Mouse (Mus musculus) left cerebral cortex, adult 8-10 months (tissue): Measurements from ENCODE around the gene Atf2. TPM values are rescaled to one million over a fixed set of nuclear protein-coding genes. Genes with fewer than 3 reads are reported as not detected.
"Not testable (repeated sequence)": the region's sequence is repeated elsewhere in the genome, so short reads cannot be mapped to it uniquely, and the experiment has no call there.

ENCODE experiments used
- DNase-seq, 2 experiments: peaks; one replicate each; pipeline ENCODE4 v3.0.0; 2022; ENCODE audit warnings: low spot score in 2 of 2
- total RNA-seq, 4 experiments: library from RNA; stranded (reverse); gene quantifications; 2 replicates each; pipeline ENCODE4 v1.2.4; 2022

Gene Atf2
- 100 to 1,000 TPM; 148 to 185 (median 165) TPM for total RNA-seq

- peak; percentile 94 to 99 for DNase-seq
These were observed at the start of gene Atf2 for GRCm38 (mm10) chr2:73892464-73893296. Atf2 (minus strand) TSS chr2:73892639.

GRCm38 (mm10) chr2:73941281-73941680 lies 48.8 kb upstream of the Atf2 start:
- no peak for DNase-seq

GRCm38 (mm10) chr2:73940471-73940870 lies 48.0 kb upstream of the Atf2 start:
- DNase-seq = no peak

- DNase-seq = no peak
These were observed 46.5 kb upstream of the Atf2 start for GRCm38 (mm10) chr2:73938896-73939295.

GRCm38 (mm10) chr2:73932676-73933313 lies 40.4 kb upstream of the Atf2 start:
- DNase-seq = no peak

- DNase-seq = no peak
These were observed 35.3 kb upstream of the Atf2 start for GRCm38 (mm10) chr2:73927711-73928110.

- DNase-seq = no peak
These were observed 33.1 kb upstream of the Atf2 start for GRCm38 (mm10) chr2:73925539-73925938.

- DNase-seq = peak; percentile 24 to 71
These were observed 32.6 kb upstream of the Atf2 start for GRCm38 (mm10) chr2:73925089-73925488.

GRCm38 (mm10) chr2:73919642-73920041 lies 27.2 kb upstream of the Atf2 start:
- DNase-seq = peak in 1 of 2 experiments; percentile 62

- no peak for DNase-seq
These were observed 19.8 kb upstream of the Atf2 start for GRCm38 (mm10) chr2:73912264-73912663.

GRCm38 (mm10) chr2:73911175-73911700 lies 18.8 kb upstream of the Atf2 start, which contains the start of gene Atp5g3:
Atp5g3 (minus strand) TSS chr2:73911326.
- peak; percentile 87 to 90 for DNase-seq

- DNase-seq = peak; percentile 31 to 34
These were observed 18.2 kb upstream of the Atf2 start for GRCm38 (mm10) chr2:73910571-73911174.

- no peak for DNase-seq
These were observed 16.7 kb upstream of the Atf2 start for GRCm38 (mm10) chr2:73909116-73909515.

GRCm38 (mm10) chr2:73904679-73905078 lies 12.2 kb upstream of the Atf2 start:
- DNase-seq = not testable (repeated sequence)

- DNase-seq = no peak
These were observed 11.1 kb upstream of the Atf2 start for GRCm38 (mm10) chr2:73903536-73903935.

- DNase-seq = not testable (repeated sequence)
These were observed 9.9 kb upstream of the Atf2 start for GRCm38 (mm10) chr2:73902328-73902727.

GRCm38 (mm10) chr2:73901169-73901568 lies 8.7 kb upstream of the Atf2 start:
- DNase-seq = no peak

- DNase-seq = no peak
These were observed 7.9 kb upstream of the Atf2 start for GRCm38 (mm10) chr2:73900364-73900763.

- DNase-seq = not testable (repeated sequence)
These were observed 4.5 kb upstream of the Atf2 start for GRCm38 (mm10) chr2:73896919-73897318.

GRCm38 (mm10) chr2:73893473-73894270 lies 1.2 kb upstream of the Atf2 start:
- peak in 1 of 2 experiments; percentile 72 for DNase-seq
